Mouse (Mus musculus) G1E (cell line): ENCODE measurements around the gene Stim2.

Experiments
- CTCF ChIP-seq: IDR thresholded peaks from 2 replicates; pipeline ENCODE4 v1.5.1; 2012; ENCODE audit warnings: low read depth, low read length, inconsistent platforms, mixed read lengths
- GATA1 ChIP-seq: IDR thresholded peaks from 2 replicates; pipeline ENCODE4 v1.6.1; 2012; ENCODE audit warnings: borderline replicate concordance, low read length, inconsistent platforms, mixed read lengths
- GATA2 ChIP-seq: IDR thresholded peaks from 2 replicates; pipeline ENCODE4 v1.6.1; 2012; ENCODE audit warnings: low read depth, low read length, inconsistent platforms, borderline replicate concordance
- POLR2AphosphoS5 ChIP-seq: IDR thresholded peaks from 2 replicates; pipeline ENCODE4 v1.6.1; 2012; ENCODE audit warnings: low read depth, low read length, inconsistent platforms; ENCODE audit not compliant: insufficient replicate concordance
- TAL1 ChIP-seq: conservative IDR thresholded peaks from 2 replicates; pipeline ENCODE4 v1.6.1; 2012; ENCODE audit warnings: low read depth, low read length, inconsistent platforms, mixed read lengths

DNA sequence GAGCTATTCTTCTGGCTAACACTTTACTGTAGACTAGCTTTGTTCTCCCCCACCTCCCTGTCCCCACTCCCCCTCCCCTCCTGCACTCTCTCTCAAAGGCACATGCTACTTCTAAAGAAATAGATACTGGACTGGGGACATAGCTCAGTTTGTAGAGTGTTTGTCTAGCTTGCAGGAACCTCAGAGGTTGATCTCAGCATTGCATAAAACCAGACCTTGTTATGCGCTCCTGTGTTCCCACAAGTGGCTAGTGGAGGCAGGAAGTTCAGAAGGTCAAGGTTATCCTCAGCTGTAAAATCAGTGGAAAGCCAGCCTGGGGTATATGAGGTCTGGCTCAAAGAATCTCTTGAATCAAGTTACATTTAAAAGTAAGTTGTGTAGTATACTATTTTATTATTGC is 36.4 kb downstream of the Stim2 start:
- no peak for TF ChIP-seq GATA2
- TF ChIP-seq GATA1 = no peak
- TF ChIP-seq CTCF = no peak
- no peak for TF ChIP-seq TAL1
- TF ChIP-seq POLR2AphosphoS5 = no peak
